Mouse (Mus musculus) adrenal gland, postnatal 25 days (tissue): Measurements from ENCODE around the gene Amdhd1. TPM values are rescaled to one million over a fixed set of nuclear protein-coding genes. Genes with fewer than 3 reads are reported as not detected.
A peak's percentile ranks its signal among the peaks of the same experiment; 100 is the strongest.

Experiments used
- DNase-seq: peaks from one replicate; pipeline ENCODE4 v3.0.0; 2021; ENCODE audit warnings: mixed read lengths
- total RNA-seq: library from RNA; stranded (reverse); gene quantifications from 2 replicates; pipeline ENCODE4 v1.2.3, GENCODE M21; 2021

The Amdhd1 gene
- total RNA-seq, 1 experiment from 2014 or later = not detected

DNA sequence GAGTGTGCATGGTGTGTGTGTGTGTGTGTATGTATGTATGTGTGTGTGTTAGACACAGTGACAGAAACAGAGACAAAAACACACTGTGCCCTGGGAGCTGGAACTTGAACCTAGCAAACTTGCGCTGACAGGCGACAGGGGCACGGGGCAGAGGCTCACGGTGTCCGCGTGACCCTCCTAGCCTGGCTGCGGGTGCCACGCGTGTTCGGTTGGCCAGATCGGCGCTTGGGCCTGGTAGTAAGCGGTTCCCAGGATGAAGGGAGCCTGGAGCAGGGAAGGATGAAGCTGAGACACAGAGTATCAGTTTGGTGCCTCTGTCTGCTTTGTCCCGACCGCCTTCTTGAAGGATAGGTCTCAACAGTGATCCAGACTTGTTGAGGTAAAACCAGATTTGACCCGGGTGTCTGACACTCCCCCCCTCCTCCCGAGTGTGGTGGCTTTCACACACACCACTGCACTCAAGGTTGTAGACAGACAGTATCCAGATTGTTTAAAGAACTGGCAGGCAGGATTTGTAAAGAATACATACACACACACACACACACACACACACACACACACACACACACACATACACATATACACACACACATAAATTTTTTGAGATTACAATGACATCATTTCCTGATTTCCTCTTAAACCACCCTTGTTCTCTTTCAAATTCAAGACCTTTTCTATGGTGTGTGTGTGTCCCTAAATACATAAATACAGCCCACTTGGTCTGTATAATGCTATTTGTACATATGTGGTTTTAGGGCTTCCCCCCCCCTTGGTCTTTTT is 788 bp upstream of the Amdhd1 start, which contains the start of gene Ccdc38:
Gene Ccdc38 (plus strand): TSS at position 202 of the 780 bp plus-strand sequence.
- DNase-seq = no peak

DNA sequence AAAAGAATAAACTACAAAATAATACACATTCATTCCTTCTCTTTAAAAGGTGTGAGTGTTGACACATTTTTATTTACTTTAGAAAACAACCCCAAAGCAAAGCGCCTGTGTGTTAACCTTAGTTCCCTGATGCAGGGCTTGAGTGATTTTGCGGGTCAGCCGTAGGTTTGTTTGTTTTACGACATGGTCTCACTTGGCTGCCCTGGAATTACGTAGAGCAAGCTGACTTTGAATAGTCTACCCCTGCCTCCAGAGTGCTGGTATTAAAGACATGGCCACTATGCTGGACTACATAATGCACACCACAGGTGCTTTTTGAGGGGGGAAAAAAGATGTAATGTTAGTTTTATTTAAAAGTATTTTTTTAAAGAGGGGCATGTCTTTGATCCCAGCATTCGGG is 1.0 kb downstream of the Amdhd1 start:
- no peak for DNase-seq

DNA sequence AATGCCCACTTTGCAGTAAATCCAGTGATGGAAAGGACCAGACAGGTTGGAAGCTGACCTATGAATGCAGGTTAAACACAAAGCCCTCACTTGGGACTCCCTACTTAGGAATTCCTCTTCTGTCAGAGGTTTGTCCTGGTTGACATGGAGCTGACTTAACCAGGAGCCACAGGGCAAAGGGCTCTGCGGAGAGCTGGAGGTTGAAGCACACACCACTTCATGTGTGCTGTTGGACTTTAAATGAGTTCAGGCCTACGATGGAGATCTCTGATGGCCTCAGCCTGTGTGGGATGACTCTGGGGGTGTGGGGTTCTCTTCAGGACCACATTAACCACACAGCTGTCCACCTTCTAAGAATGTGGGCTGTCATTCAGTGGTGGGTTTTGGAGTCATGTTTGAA is 1.5 kb downstream of the Amdhd1 start:
- no peak for DNase-seq

DNA sequence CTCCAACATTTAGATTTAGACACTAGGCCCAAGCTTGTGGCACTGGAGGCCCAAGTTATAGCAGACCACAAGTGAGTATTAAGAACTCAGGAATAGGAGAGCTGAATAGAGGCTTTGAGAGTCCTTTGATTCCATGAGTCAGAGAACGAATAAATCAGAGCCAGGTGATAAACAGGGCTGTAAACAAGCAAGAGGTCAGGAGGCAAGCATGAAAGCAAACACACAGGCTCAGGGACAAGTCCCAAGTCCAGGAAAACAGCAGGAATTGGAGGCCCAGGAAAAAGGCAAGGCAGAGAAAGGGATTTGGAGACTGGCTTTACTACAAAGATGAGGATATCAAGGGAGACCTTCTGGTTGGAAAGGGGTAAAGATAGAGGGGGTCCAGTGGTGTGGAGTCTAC is 14.5 kb downstream of the Amdhd1 start:
- DNase-seq = no peak

DNA sequence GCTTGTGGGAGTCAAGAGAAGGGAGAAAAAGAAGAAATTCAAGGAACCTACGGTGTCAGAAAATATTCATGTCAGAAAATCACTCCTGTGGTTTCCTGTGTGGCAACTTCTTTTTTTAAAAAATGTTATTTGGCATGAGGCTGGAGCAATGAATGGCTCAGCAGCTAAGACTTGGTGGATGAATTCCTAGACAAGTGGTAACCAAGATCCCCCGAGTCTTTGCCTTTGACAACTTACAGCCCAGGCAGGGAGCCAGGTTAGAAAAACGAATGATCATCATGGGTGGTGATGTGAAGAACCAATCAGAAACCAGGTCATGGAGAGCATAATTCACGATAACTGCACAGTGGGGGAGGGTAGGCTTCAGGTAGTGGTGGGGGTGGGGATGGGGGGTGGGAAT is 18.8 kb downstream of the Amdhd1 start:
- DNase-seq = no peak

DNA sequence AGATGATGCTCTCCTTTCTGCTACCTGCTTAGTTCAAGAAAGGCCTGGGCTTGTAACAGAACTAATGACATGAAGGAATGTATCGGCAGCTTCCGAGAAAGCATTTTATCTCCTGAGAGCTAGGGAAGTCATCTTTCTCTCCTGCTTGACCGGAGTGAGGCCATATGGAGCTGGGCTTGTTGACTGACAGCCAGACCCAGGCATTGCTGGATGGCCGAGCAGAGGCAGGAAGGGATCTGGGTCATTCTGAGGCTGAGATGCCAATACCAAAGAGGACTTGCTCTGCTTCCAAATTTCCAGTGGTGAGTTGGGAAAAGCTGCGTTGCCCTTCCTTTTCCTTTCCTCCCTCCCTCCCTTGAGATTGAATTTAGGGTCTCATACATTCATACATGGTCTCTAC is 20.1 kb downstream of the Amdhd1 start:
- no peak for DNase-seq

DNA sequence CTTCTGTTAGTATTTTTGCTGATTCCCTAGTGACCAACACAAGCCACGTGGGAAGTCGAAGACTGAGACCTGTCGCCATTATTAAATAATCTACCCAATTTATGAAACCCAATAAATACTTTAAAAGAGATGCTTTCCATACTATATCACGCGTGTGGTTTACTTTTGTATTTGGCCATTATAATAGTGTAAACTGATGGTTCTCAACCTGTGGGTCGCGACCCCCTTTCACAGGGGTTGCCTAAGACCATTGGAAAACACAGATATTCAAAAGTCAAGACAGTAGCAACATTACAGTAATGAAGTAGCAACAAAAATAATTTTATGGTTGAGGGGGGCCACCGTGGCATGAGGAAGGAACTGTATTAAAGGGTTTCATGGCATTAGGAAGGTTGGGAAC is 20.7 kb downstream of the Amdhd1 start:
- DNase-seq = no peak

DNA sequence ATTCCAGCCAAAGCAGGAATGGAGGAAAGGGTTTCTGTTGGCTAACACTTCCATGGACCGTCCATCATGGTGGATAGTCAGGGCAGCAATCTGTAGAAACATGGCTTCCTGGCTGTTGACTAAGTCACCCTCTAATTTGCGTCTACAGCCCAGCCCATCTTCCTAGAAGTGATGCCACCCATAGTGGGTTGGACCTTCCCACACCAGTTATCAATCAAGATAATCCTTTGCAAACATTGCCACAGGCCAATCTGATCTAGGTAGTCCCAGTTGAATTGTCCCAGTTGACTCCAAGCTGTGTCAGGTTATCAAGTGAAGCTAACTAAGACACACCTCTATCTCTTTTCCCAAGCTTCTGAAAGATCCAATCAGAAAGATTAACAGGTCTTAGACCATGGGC is 21.2 kb downstream of the Amdhd1 start:
- no peak for DNase-seq

DNA sequence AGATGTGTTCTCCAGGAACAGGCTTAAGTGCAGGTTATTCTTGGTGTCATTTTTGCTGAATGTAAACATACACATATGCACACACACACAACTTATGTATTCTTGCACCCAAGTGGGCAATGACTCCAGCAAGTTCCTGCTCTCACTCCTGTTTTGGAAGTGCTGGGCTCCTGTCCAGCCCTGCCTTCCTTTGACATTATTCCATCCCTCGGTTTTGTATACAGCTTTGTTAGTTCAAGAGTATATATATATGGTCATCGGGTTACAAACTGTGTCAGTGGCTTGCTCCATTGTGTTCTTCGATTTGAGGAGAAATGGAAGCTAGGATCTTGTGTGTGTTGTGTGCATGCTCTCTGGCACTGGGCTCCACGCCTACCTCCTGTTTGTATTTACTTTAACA is 21.6 kb downstream of the Amdhd1 start:
- DNase-seq = no peak

DNA sequence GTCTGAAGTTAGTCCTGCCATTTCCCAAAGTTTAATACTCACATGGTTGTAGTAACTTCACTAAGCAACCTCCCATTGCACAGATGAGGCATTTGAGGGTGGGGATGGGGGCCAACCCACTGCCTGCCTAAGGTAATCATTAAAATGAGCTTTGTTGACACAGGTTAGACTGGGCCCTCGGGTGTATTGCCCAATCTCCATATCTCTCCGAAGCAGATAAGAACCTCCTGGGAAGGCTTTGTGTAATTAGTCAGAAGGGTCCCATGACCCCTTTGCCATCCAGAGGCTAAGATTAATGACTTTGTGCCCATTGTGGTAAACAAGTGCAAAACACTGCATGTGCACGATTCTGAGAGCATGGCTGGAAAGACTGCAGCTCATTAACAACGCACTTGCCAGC is 22.1 kb downstream of the Amdhd1 start:
- no peak for DNase-seq

DNA sequence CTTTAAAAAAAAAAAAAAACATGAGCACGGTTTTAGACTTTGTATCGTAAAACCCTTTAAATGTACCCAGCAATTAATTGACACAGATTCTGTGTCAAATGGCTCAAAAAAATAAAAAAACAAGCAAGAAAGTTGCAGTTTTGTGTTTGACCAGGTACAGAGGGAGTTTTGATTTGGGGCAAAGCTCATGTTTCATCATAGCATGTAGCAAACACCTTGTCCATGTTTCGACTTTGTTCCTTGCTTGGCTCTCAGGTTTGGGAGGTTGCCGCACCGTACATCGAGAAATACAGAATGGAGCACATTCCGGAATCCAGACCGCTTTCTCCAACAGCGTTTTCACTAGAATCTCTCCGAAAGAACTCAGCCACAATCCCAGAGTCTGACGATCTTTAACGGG is 23.9 kb downstream of the Amdhd1 start:
- no peak for DNase-seq

DNA sequence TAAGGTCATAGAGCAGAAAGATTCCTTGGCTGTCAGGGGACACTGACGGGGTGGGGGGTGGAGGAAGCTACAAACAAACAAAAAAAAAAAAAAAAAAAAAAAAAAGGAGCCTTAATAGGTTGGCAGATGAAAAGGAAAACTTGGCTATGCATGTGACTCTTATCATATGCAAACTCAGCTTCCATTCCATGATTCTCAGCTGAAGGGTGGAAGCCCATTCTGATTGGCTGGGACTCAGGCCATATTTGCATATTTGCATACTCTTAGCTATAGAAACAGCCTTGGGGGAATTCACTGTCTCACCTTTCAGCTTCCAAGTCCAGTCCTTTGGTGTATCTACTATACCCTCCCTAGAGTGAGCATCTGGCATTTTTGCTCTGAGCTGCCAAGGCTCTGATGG is 24.4 kb downstream of the Amdhd1 start:
- no peak for DNase-seq

DNA sequence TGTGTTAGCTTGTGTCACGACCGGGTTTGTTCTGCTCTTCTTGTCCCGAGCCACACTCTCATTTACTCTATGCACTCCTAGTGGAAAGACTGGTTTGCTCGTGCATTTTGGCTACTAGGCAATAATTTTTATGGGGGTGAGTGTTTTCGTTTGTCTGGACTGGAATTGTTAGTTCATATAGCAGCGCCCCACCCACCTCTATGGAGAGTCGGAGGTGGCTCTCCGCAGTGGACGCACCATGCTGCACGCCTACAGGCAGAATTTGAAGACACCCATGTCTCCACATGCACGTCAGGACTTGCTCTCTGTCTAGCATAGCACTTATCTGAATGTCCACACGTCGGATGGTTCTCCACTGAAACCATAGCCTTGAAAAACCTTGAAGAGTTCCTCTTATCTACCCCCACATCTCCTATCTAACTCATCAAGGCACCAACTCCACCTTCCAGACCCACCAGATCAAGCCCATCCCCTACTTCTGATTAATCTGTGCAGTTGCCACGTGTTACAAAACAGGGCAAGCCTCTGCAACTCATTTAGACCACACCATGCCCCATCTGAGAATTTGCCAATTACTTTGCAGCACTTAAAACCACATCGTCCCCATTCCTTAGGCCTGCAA is 30.2 kb downstream of the Amdhd1 start:
- no peak for DNase-seq

DNA sequence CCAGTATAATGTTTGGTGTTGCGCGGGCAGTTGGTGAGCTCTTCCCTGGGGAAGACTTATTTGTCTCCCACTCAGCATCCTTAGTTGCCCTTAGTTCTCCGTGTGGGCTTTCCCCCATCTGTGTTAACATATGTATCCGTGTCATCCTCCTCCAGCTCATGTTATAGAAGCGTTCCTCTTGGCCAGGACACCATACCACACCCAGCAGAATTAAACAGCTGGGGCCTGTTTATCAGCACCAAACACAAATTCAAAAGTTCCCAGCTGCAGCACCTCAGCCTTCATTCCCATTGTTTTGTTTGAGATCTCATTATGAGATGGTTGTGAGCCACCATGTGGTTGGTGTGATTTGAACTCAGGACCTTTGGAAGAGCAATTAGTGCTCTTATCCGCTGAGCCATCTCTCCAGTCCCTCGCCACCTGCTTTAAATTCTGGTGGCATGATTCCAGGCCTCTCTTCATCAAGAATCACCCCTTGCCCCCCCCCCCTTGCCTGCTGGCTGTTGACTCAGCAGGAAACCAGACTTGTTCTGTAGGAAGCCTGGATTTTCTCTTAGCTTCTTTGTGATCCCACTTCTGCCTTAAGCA is 31.4 kb downstream of the Amdhd1 start:
- no peak for DNase-seq

DNA sequence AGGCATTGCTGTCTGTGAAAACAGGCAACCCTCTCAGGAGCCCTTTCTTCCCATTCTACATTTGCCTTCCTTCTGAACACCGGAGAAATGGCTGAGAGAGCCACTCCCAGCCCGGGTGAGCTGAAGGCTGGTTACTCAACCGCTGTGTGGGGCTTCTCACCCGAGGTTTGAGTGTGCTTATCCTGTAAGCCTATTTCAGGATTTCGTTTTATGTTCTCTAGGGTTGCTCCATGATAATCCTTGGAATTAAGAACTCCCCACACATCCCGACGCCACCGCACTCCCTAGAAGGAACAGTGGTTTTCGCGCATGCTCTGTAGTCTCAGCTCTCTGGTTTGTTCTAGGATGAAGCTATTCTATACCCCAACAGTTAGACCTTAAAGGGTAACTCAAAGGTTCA is 38.5 kb downstream of the Amdhd1 start:
- no peak for DNase-seq

DNA sequence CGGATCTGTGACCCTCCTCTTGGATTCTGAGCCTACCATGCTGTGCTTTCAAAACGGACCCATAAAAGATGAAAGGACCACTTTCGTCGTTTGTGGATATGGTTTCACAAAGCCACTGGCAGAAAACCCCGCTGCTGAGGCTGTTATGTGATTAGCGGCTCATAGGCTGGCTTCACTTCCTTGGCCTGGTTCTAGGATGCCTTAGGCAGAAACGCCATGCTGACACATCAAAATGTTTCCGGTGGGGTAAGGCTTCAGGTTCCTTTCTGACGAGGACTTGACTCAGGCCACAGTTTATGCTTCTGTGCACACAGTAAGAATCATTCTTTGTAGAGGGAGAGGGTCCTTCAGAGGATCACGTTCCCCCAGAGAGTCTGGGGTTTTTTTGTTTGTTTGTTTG is 39.0 kb downstream of the Amdhd1 start:
- no peak for DNase-seq

DNA sequence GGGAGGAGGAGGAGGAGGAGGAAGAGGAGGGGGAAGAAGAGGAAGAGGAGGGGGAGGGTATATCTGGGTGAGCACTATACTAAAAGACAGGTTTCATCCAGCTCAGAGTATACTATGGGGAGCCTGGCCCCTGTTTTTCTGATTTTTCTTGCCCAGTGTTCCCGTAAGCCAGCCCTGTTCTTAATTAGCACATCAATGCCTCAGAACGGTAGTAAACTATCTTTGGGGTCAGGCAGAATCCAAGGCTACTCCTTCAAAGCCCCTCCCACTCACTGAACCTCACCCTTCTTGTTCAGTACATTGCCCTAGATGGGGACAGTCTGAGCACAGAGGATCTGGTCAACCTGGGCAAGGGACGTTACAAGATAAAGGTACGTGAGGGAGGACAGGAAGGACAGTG is 49.4 kb downstream of the Amdhd1 start:
- no peak for DNase-seq

DNA sequence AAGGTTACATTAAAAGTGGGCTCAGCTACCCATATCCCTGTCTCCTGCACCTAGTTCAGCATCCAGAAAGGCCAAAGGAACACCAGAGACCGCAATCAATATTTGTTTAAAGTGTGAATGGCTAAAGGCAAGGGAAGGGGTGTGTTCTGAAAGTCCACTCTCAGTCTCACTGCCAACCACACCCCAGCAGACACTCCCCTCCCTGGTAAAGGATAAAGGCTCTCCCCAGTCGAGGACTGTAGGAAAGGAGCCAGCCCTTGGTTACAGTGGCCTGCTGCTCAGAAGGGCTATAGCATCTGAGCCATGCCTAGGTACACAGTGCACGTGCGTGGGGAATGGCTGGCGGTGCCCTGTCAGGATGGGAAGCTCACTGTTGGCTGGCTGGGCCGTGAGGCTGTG is 51.0 kb downstream of the Amdhd1 start:
- no peak for DNase-seq

DNA sequence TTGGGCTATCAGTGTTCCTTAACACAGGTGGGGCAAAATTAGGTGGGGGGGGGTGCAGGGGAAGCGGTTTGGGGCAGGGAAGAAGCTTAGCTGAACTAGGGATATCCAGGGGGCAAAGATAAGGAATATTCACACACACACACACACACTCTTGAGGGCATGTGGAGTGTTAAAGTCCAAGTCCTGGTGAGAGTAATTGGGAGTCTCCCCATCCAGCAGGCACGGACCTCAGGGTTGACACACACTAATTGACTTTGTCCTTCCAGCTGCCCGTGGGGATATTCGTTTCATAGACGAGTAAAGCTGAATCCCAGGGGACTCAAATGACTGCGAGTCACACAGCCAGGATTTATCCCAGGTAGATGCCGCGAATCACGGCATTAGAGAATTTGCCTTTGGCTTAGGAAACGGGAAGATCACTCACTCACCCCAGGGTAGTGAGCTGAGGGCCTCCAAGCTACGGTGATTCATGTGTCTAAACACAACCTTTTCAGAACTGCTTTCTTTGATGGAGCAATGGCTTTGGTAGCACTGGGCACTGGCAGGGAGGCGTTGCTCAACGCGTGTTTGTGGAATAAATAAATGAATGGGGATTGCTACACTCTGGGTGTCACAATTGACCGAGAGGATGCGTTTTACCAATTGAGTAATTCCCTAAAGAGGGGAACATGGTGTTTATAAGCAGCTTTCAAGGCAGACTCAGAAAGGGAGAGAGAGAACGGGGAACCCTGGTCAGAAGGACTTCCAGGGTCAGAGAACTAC is 51.6 kb downstream of the Amdhd1 start, which contains the start of gene Hal:
Gene Hal (plus strand): TSS at position 703 of the 762 bp plus-strand sequence.
- no peak for DNase-seq

DNA sequence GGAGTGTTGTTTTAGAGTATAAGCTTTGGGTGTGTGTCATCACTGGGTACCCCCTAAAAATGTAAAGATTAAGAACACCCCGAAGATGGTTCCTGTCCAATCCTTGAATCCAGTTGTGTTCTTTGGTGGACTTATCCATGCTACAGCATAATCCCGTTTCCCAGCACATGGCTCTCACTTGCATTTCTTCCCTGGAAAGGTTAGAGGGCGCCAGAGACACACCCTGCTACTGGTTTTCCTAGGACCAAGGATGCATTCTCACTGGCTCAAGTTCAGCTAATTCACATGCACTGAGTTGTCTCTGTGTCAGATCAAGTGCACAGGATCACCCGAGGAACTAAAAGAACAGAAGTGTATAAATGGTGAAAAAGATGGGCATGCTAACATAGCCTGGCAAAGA is 53.2 kb downstream of the Amdhd1 start:
- DNase-seq = peak; percentile 16

DNA sequence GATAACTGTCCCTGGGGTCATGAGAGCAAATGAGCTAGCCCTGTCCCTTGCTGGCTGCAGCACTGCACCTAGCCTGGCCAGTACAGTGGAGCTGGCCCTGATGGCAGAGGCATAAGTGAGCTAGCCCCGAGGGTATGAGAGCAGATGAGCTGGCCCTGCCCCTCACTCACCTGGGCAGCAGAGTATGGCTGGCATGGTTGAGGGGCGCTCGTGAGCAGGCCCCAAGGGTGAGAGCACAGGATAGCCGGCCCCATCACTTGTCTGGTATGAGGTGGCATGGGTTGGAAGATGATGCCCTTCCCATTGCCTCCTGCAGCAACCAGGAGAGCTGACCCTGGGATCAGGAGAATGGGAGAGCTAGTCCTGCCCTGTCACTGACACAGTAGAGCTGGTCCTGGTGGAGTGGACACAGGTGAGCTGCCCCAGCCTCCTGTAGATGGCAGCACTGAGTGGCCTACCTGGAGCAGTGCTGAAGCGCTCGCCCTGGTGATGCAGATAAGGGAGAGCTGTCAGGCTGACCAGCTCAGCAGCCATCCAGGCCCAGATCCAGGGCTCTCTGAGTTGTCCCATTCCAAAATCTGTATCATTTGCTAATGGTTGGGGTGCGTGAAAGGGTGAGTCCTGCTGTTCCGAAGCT is 54.7 kb downstream of the Amdhd1 start:
- DNase-seq = peak; percentile 29

DNA sequence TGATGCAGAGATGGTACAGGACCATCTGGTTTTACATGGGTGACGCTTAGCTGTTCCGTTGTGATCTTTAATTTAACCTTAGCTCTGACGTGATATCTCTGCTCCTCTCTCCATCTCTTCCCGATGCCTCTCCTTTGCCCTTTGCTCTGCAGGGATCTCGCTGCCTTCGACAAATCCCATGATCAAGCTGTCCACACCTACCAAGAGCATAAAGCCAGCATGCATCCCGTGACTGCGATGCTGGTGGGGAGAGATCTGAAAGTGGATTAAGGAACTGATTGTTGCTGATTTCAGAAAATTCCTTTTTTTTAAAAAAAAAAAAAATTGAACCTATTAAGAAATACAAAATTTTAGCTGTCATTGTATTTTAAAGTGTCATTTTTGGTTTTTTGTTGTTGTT is 55.3 kb downstream of the Amdhd1 start:
- no peak for DNase-seq
